Mouse (Mus musculus) small intestine, adult 2 months (tissue): ENCODE measurements around the gene Nedd9. TPM values are rescaled to one million over a fixed set of nuclear protein-coding genes. Genes with fewer than 3 reads are reported as not detected.

Source experiments
- H3K27ac ChIP-seq: fragments of 200-500 bp; 2 replicates; pipeline ENCODE4 v1.5.1; 2012; ENCODE audit warnings: low read depth, low read length, control low read depth, inconsistent platforms; ENCODE audit not compliant: insufficient read depth
- H3K27me3 ChIP-seq: fragments of 200-500 bp; 2 replicates; pipeline ENCODE4 v1.6.1; 2012; ENCODE audit warnings: mild to moderate bottlenecking, moderate library complexity, low read length, inconsistent platforms; ENCODE audit not compliant: control insufficient read depth, insufficient read depth
- H3K36me3 ChIP-seq: fragments of 200-500 bp; 2 replicates; pipeline ENCODE4 v1.6.1; 2012; ENCODE audit warnings: mild to moderate bottlenecking, low read length, control low read depth, inconsistent platforms; ENCODE audit not compliant: control insufficient read depth, insufficient read depth
- H3K4me1 ChIP-seq: fragments of 200-500 bp; 2 replicates; pipeline ENCODE4 v1.6.1; 2012; ENCODE audit warnings: low read length, inconsistent platforms, mixed read lengths; ENCODE audit not compliant: control insufficient read depth, insufficient read depth, insufficient read length
- H3K4me3 ChIP-seq: fragments of 200-500 bp; 2 replicates; pipeline ENCODE4 v1.5.1; 2012; ENCODE audit warnings: low read depth, mild to moderate bottlenecking, control low read depth, inconsistent platforms, low read length, moderate library complexity
- CTCF ChIP-seq: fragments of 200-500 bp; IDR thresholded peaks from 2 replicates; pipeline ENCODE4 v1.5.1; 2012; ENCODE audit warnings: low read depth, mild to moderate bottlenecking, control low read depth, inconsistent platforms, low read length, moderate library complexity, mixed read lengths; ENCODE audit not compliant: insufficient replicate concordance, insufficient read length; ENCODE audit errors: extremely low read depth
- POLR2A ChIP-seq: fragments of 200-500 bp; IDR thresholded peaks from 2 replicates; pipeline ENCODE4 v1.6.1; 2012; ENCODE audit warnings: low read depth, mild to moderate bottlenecking, control low read depth, inconsistent platforms, low read length, moderate library complexity
- whole genome bisulfite sequencing: fragments of 180-500 bp; shearing (Covaris S2); methylation state at CpG from one replicate; pipeline ENCODE4 v1.1.7; 2018; 5-methylcytosine and 5-hydroxymethylcytosine counted together
- polyA plus RNA-seq: library from polyadenylated mRNA; depleted of rRNA; stranded (reverse); fragments of >200 nt; gene quantifications from 2 replicates; pipeline ENCODE4 v1.2.3, GENCODE M21; 2012

The Nedd9 gene
- polyA plus RNA-seq, 1 experiment = 18.1 TPM

GRCm38 (mm10) chr13:41491981-41492702 is 5.0 kb upstream of the Nedd9 start:
- Histone ChIP-seq H3K27me3 (no peaks in the 10 kb centered on the region), H3K27ac (peak overlapping the region; percentile 70), H3K36me3 (no peaks in the 10 kb centered on the region), H3K4me1 (no peaks in the 10 kb centered on the region; the same call in 1 of the 2 replicates), H3K4me3 (no peak overlapping the region)
- TF ChIP-seq POLR2A (no peak), CTCF (no peak)
- 90% methylated on average over 8 of the region's 8 CpGs for WGBS

- Histone ChIP-seq H3K4me3 (no peak overlapping the region), H3K27ac (peak overlapping the region; percentile 70)
Observed at GRCm38 (mm10) chr13:41491522-41491921, 4.4 kb upstream of the Nedd9 start.

GRCm38 (mm10) chr13:41490282-41490681 is 3.1 kb upstream of the Nedd9 start:
- H3K4me3 ChIP-seq = no peak overlapping the region
- 89% methylated on average over 8 of the region's 8 CpGs for WGBS
- H3K36me3 ChIP-seq = no peaks in the 10 kb centered on the region
- TF ChIP-seq POLR2A = no peak
- TF ChIP-seq CTCF = no peak
- no peaks in the 10 kb centered on the region; the same call in 1 of the 2 replicates for H3K4me1 ChIP-seq
- H3K27ac ChIP-seq = no peak overlapping the region
- no peaks in the 10 kb centered on the region for H3K27me3 ChIP-seq

More at GRCm38 (mm10) chr13:41491522-41491921, 4.4 kb upstream of the Nedd9 start:
- TF ChIP-seq POLR2A (no peak), CTCF (no peak)
- WGBS = 73% methylated on average over 7 of the region's 7 CpGs
- Histone ChIP-seq H3K4me1 (no peaks in the 10 kb centered on the region; the same call in 1 of the 2 replicates), H3K36me3 (no peaks in the 10 kb centered on the region), H3K27me3 (no peaks in the 10 kb centered on the region)

- H3K27ac ChIP-seq = no peak overlapping the region
- 65% methylated on average over 9 of the region's 9 CpGs for WGBS
Observed at GRCm38 (mm10) chr13:41489705-41490275, 2.6 kb upstream of the Nedd9 start.

GRCm38 (mm10) chr13:41487409-41487743 is 214 bp upstream of the Nedd9 start:
- Histone ChIP-seq H3K27ac (no peak overlapping the region), H3K27me3 (no peaks in the 10 kb centered on the region), H3K36me3 (no peaks in the 10 kb centered on the region), H3K4me3 (peak overlapping the region; percentile 67; the same call in 1 of the 2 replicates), H3K4me1 (peaks cover 4% of the 10 kb centered on the region; the same call in 1 of the 2 replicates)
- TF ChIP-seq CTCF (no peak), POLR2A (no peak)
- 74% methylated on average over 2 of the region's 2 CpGs for WGBS

More at GRCm38 (mm10) chr13:41489705-41490275, 2.6 kb upstream of the Nedd9 start:
- Histone ChIP-seq H3K36me3 (no peaks in the 10 kb centered on the region), H3K4me3 (no peak overlapping the region), H3K4me1 (no peaks in the 10 kb centered on the region; the same call in 1 of the 2 replicates), H3K27me3 (no peaks in the 10 kb centered on the region)
- TF ChIP-seq POLR2A (no peak), CTCF (no peak)

GRCm38 (mm10) chr13:41483966-41484365 is 3.2 kb downstream of the Nedd9 start:
- Histone ChIP-seq H3K36me3 (no peaks in the 10 kb centered on the region), H3K4me3 (peak overlapping the region; percentile 18; the same call in 1 of the 2 replicates), H3K27ac (peak overlapping the region; percentile 12), H3K4me1 (peaks cover 4% of the 10 kb centered on the region; the same call in 1 of the 2 replicates), H3K27me3 (no peaks in the 10 kb centered on the region)
- TF ChIP-seq CTCF (no peak), POLR2A (no peak)
- 87% methylated on average over 7 of the region's 7 CpGs for WGBS

GRCm38 (mm10) chr13:41482408-41483011 is 4.7 kb downstream of the Nedd9 start:
- 93% methylated on average over 3 of the region's 3 CpGs for WGBS
- H3K27me3 ChIP-seq = no peaks in the 10 kb centered on the region
- TF ChIP-seq POLR2A = no peak
- no peak for TF ChIP-seq CTCF

More at GRCm38 (mm10) chr13:41482408-41483011, 4.7 kb downstream of the Nedd9 start:
- peaks cover 6% of the 10 kb centered on the region; the same call in 1 of the 2 replicates for H3K4me1 ChIP-seq
- H3K4me3 ChIP-seq = no peak overlapping the region
- H3K36me3 ChIP-seq = no peaks in the 10 kb centered on the region
- H3K27ac ChIP-seq = no peak overlapping the region
